Mouse (Mus musculus) thymus, adult 2 months (tissue): ENCODE results near the gene Cnr2. TPM values are rescaled to one million over a fixed set of nuclear protein-coding genes. Genes with fewer than 3 reads are reported as not detected.

Experiments
- DNase-seq: peaks from one replicate; pipeline ENCODE4 v3.0.0; 2021
- H3K27ac ChIP-seq: fragments of 200-500 bp; 2 replicates; pipeline ENCODE4 v1.5.1; 2012; ENCODE audit warnings: low read length, control low read depth; ENCODE audit not compliant: control insufficient read depth, insufficient read depth
- H3K27me3 ChIP-seq: fragments of 200-500 bp; 2 replicates; pipeline ENCODE4 v1.6.1; 2012; ENCODE audit warnings: mild to moderate bottlenecking, low read length, moderate library complexity, mixed read lengths; ENCODE audit not compliant: control insufficient read depth, insufficient read depth
- H3K36me3 ChIP-seq: fragments of 200-500 bp; 2 replicates; pipeline ENCODE4 v1.6.1; 2012; ENCODE audit warnings: mild to moderate bottlenecking, low read length, moderate library complexity; ENCODE audit not compliant: control insufficient read depth, insufficient read depth
- H3K4me1 ChIP-seq: fragments of 200-500 bp; replicated peaks from 2 replicates; pipeline ENCODE4 v1.6.1; 2012; ENCODE audit warnings: low read length; ENCODE audit not compliant: control insufficient read depth, insufficient read depth
- H3K4me3 ChIP-seq: fragments of 200-500 bp; 2 replicates; pipeline ENCODE4 v1.5.1; 2012; ENCODE audit warnings: mild to moderate bottlenecking, low read length, control low read depth, moderate library complexity; ENCODE audit not compliant: control insufficient read depth, insufficient read depth
- CTCF ChIP-seq: fragments of 200-500 bp; IDR thresholded peaks from 2 replicates; pipeline ENCODE4 v1.5.1; 2012; ENCODE audit warnings: mild to moderate bottlenecking, control low read depth, low read length, moderate library complexity, borderline replicate concordance; ENCODE audit not compliant: control insufficient read depth, poor library complexity, insufficient read depth; ENCODE audit errors: extremely low read depth
- POLR2A ChIP-seq: fragments of 200-500 bp; IDR thresholded peaks from 2 replicates; pipeline ENCODE4 v1.6.1; 2012; ENCODE audit warnings: mild to moderate bottlenecking, low read length, control low read depth, moderate library complexity; ENCODE audit not compliant: control insufficient read depth, poor library complexity, insufficient read depth; ENCODE audit errors: extremely low read depth
- WGBS: fragments of 180-500 bp; shearing (Covaris S2); methylation state at CpG from one replicate; pipeline ENCODE4 v1.1.7; 2018; 5-methylcytosine and 5-hydroxymethylcytosine counted together
- polyA plus RNA-seq: library from polyadenylated mRNA; depleted of rRNA; stranded (reverse); fragments of >200 nt; gene quantifications from 2 replicates; pipeline ENCODE4 v1.2.3, GENCODE M21; 2012

The Cnr2 gene
- polyA plus RNA-seq, 1 experiment, result 9.3 TPM

- TF ChIP-seq CTCF, result no peak
- TF ChIP-seq POLR2A, result no peak
- H3K4me1 ChIP-seq, result peaks cover 23% of the 10 kb centered on the region
- H3K4me3 ChIP-seq, result no peak overlapping the region
These were observed 23.2 kb upstream of the Cnr2 start for GRCm38 (mm10) chr4:135872015-135872414.

DNA sequence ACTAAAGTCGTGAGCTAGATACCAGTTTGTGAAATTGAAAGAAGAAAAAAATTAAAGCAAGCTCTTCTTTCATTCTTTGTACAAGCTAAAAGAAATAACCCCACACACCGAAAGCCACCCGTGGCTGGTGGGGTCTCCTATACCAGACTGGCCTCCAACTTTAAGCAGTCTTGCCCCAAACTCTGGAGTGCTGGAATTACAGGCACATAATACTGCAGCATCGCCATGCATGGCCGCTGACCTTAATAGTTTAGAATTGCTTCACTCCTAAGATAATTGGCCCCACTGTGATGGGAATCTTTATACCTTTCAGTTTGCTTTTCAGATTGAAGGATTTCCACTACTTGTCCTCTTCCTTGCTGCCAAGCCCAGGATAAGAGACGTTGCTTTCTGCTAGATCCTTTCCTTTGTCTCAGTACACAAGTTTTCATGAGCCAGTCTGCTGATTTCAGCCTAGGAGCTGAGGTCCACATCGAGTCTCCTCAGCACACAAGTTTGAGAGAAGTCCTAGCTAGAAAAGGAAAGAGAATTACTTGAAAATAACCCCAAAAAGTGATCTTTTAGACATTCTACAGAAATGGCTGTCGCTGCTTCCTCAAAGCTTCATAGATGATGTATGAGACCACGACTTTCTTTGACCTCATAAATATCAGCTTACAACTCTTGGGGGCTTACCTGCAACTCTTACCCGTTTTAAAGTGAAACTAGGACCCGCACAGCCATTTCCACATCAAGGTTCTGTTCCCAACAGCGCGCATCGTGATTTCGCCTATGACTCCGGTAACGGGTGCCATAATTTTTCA is 22.4 kb upstream of the Cnr2 start:
- peak overlapping the region; percentile 86 for H3K27ac ChIP-seq
- peak overlapping the region; percentile 70 for H3K4me3 ChIP-seq
- TF ChIP-seq CTCF, result no peak
- TF ChIP-seq POLR2A, result no peak
- no peak for DNase-seq
- WGBS, result 3% methylated on average over 17 of the region's 17 CpGs
- H3K27me3 ChIP-seq, result no peaks in the 10 kb centered on the region
- peaks cover 24% of the 10 kb centered on the region for H3K4me1 ChIP-seq
- H3K36me3 ChIP-seq, result peaks cover 32% of the 10 kb centered on the region

More at GRCm38 (mm10) chr4:135872015-135872414, 23.2 kb upstream of the Cnr2 start:
- no peak for DNase-seq
- 53% methylated on average over 3 of the region's 3 CpGs for WGBS
- Histone ChIP-seq H3K27ac (no peak overlapping the region), H3K36me3 (peaks cover 32% of the 10 kb centered on the region), H3K27me3 (no peaks in the 10 kb centered on the region)

DNA sequence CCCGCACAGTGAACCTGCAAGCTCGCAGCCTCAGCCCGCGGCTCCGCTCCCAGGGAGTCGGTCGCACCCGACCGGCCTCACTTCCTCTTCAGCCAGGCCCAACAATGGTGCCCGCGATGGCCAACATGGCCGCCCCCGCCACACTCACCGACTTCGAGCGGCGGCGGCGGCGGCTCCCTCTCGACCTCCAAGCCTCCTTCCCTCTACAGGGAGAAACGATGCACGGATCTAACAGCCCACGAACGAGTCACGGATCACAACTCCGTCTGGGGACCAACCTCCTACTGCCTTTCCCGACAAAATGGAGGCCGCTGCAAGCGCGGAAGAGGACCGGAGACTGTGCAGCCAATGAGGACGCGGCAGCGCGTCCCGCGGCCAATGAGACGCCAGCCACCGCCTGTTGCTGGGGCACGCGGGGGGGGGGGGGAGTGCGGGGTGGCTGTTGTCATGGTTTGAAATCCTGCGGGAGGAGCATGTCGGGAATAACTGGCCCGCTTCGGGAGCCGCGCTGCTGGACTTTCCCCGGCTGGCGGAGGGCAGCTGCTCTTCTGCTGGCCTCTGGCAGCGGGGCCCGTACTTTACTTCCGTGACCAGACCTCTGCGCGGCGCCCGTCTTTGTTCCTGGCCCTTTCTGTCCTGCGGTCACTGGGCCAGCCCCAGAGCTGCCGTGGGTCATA is 21.5 kb upstream of the Cnr2 start, which contains the start of gene Pnrc2:
Pnrc2 (minus strand) TSS at position 325 of the 677 bp plus-strand sequence.
- DNase-seq, result peak; percentile 84
- Histone ChIP-seq H3K27ac (peak within 1 kb of the TSS; percentile 86), H3K4me3 (peak within 1 kb of the TSS; percentile 70), H3K27me3 (no peaks in the 10 kb centered on the region), H3K4me1 (peaks cover 24% of the 10 kb centered on the region), H3K36me3 (peaks cover 32% of the 10 kb centered on the region)
- TF ChIP-seq POLR2A, result peak; percentile 96
- TF ChIP-seq CTCF, result no peak; the same call in 1 of the 2 replicates
- under 1% methylated on average over 60 of the region's 60 CpGs for WGBS

DNA sequence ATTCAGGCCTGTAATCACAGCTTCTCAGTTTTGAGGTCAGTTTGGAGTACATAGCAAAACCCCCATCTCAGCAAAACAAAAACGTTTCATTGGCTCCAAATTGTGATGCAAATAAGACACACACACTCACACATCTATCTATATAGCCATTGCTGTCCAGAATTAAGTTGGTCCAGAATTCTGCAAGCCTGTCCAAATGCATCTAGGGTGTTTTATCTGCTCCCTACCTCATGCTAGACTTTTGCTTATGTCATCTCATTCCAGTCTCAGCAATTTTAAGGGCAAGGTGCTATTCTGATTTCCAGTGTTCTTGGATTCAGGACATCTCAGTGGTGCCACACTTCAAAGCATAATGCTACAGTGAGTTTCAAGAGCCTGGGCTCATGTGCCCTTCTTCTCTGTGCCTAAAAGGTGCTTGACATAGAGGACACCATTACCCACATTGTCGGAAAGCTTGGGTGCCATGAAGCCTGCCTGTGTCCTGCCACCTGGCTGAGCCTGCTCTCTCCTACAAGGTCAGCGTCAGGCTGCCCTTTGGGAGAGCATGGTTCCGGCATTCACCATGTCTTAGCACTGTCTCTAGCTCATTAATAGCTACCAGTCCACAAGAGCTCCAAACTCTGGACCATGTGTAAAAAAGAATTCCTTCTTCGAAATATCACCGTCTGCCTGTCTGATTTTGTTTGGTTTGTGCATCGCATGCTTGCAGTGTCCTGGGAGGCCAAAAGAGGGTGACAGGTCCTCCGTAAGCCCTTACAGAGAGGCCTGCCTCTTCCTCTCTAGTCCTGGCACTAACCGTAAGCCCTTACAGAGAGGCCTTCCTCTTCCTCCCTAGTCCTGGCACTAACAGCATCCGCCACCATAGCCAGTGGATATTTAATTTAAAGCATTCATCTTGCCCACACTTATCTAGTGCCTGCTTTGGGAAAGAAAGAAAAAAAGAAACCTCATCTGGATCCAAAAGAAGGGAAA is 20.3 kb upstream of the Cnr2 start:
- no peak overlapping the region for H3K4me3 ChIP-seq
- WGBS, result 81% methylated on average over 10 of the region's 10 CpGs
- no peaks in the 10 kb centered on the region for H3K27me3 ChIP-seq
- peaks cover 24% of the 10 kb centered on the region for H3K4me1 ChIP-seq
- no peak for DNase-seq
- TF ChIP-seq POLR2A (no peak), CTCF (no peak)
- H3K36me3 ChIP-seq, result peaks cover 22% of the 10 kb centered on the region
- peak overlapping the region; percentile 26 for H3K27ac ChIP-seq

GRCm38 (mm10) chr4:135875546-135875945 is 19.6 kb upstream of the Cnr2 start:
- H3K36me3 ChIP-seq, result peaks cover 18% of the 10 kb centered on the region
- no peaks in the 10 kb centered on the region for H3K27me3 ChIP-seq
- H3K4me3 ChIP-seq, result no peak overlapping the region
- 13% methylated on average over 7 of the region's 7 CpGs for WGBS
- H3K27ac ChIP-seq, result peak overlapping the region; percentile 70; the same call in 1 of the 2 replicates
- DNase-seq, result no peak
- TF ChIP-seq POLR2A, result no peak
- no peak for TF ChIP-seq CTCF
- H3K4me1 ChIP-seq, result peaks cover 24% of the 10 kb centered on the region

DNA sequence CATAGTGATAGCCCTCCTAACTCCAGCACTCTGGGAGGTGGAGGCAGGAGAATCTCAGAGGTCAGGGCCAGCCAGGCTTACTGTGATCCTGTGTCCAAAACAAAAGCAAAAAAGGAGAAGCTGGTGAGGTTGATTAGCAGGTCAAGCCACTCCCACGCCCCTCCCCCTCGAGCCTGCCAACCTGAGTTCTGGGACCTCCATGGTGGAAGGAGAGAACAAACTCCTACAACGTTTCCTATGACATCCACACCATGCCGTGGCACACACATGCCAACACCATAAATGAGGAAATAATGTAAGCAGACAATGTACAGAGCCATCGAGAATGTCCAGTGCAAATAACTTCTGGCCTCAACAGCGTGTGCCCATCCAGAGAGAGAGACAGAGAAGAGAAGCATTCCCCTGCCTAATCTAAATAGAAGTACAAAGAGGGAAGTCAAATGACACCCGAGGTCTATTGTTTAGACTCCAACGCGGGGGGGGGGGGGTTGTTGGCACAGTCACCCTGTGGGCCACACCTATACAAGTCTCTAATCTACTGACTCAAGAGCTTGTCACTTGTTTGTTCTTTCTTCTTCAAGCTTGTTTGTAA is 19.1 kb upstream of the Cnr2 start:
- no peak for DNase-seq

More for the DNA sequence above, 19.1 kb upstream of the Cnr2 start:
- TF ChIP-seq CTCF (no peak), POLR2A (no peak)
- H3K36me3 ChIP-seq, result peaks cover 14% of the 10 kb centered on the region
- peak overlapping the region; percentile 70 for H3K27ac ChIP-seq
- H3K4me1 ChIP-seq, result peaks cover 24% of the 10 kb centered on the region
- 5% methylated on average over 9 of the region's 9 CpGs for WGBS
- 0 out of 2 replicates have a peak overlapping the region, but pooled peaks have one; percentile 25 for H3K4me3 ChIP-seq
- H3K27me3 ChIP-seq, result no peaks in the 10 kb centered on the region
